Mouse (Mus musculus) embryonic facial prominence, embryonic 11.5 days (tissue): ENCODE measurements around the gene Zfyve19. TPM values are rescaled to one million over a fixed set of nuclear protein-coding genes. Genes with fewer than 3 reads are reported as not detected.

ENCODE experiments used
- ATAC-seq: fragments of 200-750 bp; cut with Nextera tagmentation; replicated peaks from 2 replicates; pipeline ENCODE4 v1.8.0; 2017; ENCODE audit warnings: low read depth; ENCODE audit not compliant: insufficient number of reproducible peaks, low FRiP score, low TSS enrichment
- DNase-seq: peaks from one replicate; pipeline ENCODE4 v3.0.0-alpha.2; 2015; ENCODE audit warnings: low spot score
- H3K27ac ChIP-seq: fragments of 300-500 bp; sonication (generic); replicated peaks from 2 replicates; pipeline ENCODE4 v1.5.1; 2014; ENCODE audit warnings: mild to moderate bottlenecking, low read depth, low read length, control low read depth
- H3K27me3 ChIP-seq: fragments of 300-500 bp; sonication (generic); 2 replicates; pipeline ENCODE4 v1.6.1; 2014; ENCODE audit warnings: mild to moderate bottlenecking, low read length, moderate library complexity, mixed read lengths; ENCODE audit not compliant: control insufficient read depth, insufficient read depth
- H3K36me3 ChIP-seq: fragments of 300-500 bp; sonication (generic); replicated peaks from 2 replicates; pipeline ENCODE4 v1.6.1; 2014; ENCODE audit warnings: low read depth, mild to moderate bottlenecking, low read length, moderate library complexity, mixed read lengths; ENCODE audit not compliant: control insufficient read depth, insufficient read depth
- H3K4me1 ChIP-seq: fragments of 300-500 bp; sonication (generic); 2 replicates; pipeline ENCODE4 v1.6.1; 2014; ENCODE audit warnings: low read length, mixed read lengths; ENCODE audit not compliant: control insufficient read depth, insufficient read depth
- H3K4me2 ChIP-seq: fragments of 300-500 bp; sonication (generic); 2 replicates; pipeline ENCODE4 v1.6.1; 2014; ENCODE audit warnings: low read depth, mild to moderate bottlenecking, control low read depth, low read length, moderate library complexity
- H3K4me3 ChIP-seq: fragments of 300-500 bp; sonication (generic); 2 replicates; pipeline ENCODE4 v1.5.1; 2014; ENCODE audit warnings: low read depth, low read length, control low read depth
- H3K9ac ChIP-seq: fragments of 300-500 bp; sonication (generic); replicated peaks from 2 replicates; pipeline ENCODE4 v1.6.1; 2014; ENCODE audit warnings: mild to moderate bottlenecking, control low read depth, low read length
- H3K9me3 ChIP-seq: fragments of 300-500 bp; sonication (generic); replicated peaks from 2 replicates; pipeline ENCODE4 v1.6.1; 2016; ENCODE audit warnings: mild to moderate bottlenecking, low read length, inconsistent platforms, mixed read lengths; ENCODE audit not compliant: control insufficient read depth
- WGBS: fragments of 180-500 bp; shearing (Covaris S2); extraction: QIAGEN DNeasy Blood & Tissue Kit; methylation state at CpG from one replicate; pipeline ENCODE4 v1.1.7; 2014; 5-methylcytosine and 5-hydroxymethylcytosine counted together
- polyA plus RNA-seq: library from polyadenylated mRNA; unstranded; fragments of >200 nt; fragmentation: Nextera tagmentation; extraction: Ambion mirVana; gene quantifications from 2 replicates; pipeline ENCODE4 v1.2.1, GENCODE M21; 2014

Zfyve19 gene
- polyA plus RNA-seq, 1 experiment from 2014 or later = 44.3 TPM

DNA sequence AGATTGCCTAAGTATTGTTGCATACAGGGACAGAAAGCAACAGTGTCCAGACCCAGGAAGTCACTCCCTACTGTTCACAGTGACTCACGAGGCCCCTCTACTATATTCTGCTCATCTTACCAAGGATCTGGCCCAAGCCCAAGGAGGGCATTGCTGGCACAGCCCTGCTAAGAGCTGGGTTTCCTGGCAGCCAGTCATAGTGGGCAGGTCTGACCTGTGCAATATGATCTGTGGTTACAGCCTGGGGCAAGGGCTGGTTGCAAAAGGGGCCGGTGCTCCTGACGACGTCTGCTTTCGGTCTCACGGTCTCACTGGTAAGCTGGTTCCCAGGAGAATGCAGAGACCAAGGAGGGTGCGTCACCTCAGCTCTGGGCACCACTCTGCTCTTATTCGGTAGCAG is 54.6 kb downstream of the Zfyve19 start:
- Histone ChIP-seq H3K27ac (no peak overlapping the region), H3K9me3 (no peaks in the 10 kb centered on the region), H3K27me3 (no peaks in the 10 kb centered on the region), H3K4me2 (0 out of 2 replicates have a peak overlapping the region, but pooled peaks have one; percentile 11), H3K9ac (no peak overlapping the region), H3K36me3 (no peaks in the 10 kb centered on the region), H3K4me3 (no peak overlapping the region), H3K4me1 (no peaks in the 10 kb centered on the region)
- DNase-seq = peak; percentile 18
- ATAC-seq = no peak
- WGBS = 24% methylated on average over 8 of the region's 8 CpGs

DNA sequence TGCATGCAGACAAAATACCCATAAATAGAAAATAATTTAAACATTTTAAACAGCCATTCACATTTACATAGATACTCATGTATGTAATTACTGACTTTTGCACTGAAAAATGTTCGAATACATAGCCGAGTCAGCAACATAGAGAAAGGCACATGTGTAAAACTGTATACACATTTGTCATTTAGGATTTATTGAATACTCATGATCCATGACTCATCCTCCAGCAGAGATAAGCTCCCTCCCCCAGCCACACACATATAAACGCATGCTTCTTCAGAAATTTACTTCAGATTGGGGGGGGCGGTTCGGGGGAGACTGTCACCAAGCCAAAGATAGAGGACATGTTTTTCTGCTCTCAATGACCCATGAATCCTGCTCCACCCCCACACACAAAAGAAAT is 55.4 kb downstream of the Zfyve19 start:
- Histone ChIP-seq H3K4me1 (no peaks in the 10 kb centered on the region), H3K4me2 (no peak overlapping the region), H3K9ac (no peak overlapping the region), H3K9me3 (no peaks in the 10 kb centered on the region), H3K36me3 (no peaks in the 10 kb centered on the region), H3K4me3 (no peak overlapping the region), H3K27ac (no peak overlapping the region), H3K27me3 (no peaks in the 10 kb centered on the region)
- ATAC-seq = no peak
- 80% methylated on average over 5 of the region's 5 CpGs for WGBS
- no peak for DNase-seq

Other genes with a start within 250 kb of the Zfyve19 start
- 22.6 and 26.4 TPM in 2 replicates for gene Ccdc32, start 179.2 kb upstream of the Zfyve19 start, polyA plus RNA-seq
- 4.7 and 6.2 TPM in 2 replicates for gene Rpusd2, start 173.8 kb upstream of the Zfyve19 start, polyA plus RNA-seq
- gene Knl1, start 161.5 kb upstream of the Zfyve19 start, polyA plus RNA-seq = 40.8 and 43.2 TPM in 2 replicates
- gene Rad51, start 95.8 kb upstream of the Zfyve19 start, polyA plus RNA-seq = 79.2 and 82.1 TPM in 2 replicates
- 43.1 and 44.2 TPM in 2 replicates for gene Rmdn3, start 51.6 kb upstream of the Zfyve19 start, polyA plus RNA-seq
- gene Gchfr, start 40.8 kb upstream of the Zfyve19 start, polyA plus RNA-seq = 2.9 and 6.4 TPM in 2 replicates
- gene Gm14137, start 34.1 kb upstream of the Zfyve19 start, polyA plus RNA-seq = 0.31 and 0.41 TPM in 2 replicates
- gene Dnajc17, start 178 bp downstream of the Zfyve19 start, polyA plus RNA-seq = 25.9 and 26.2 TPM in 2 replicates
- gene Ppp1r14d, start 21.3 kb downstream of the Zfyve19 start, polyA plus RNA-seq = not detected in 2 replicates
- 8.9 and 9.8 TPM in 2 replicates for gene Spint1, start 28.7 kb downstream of the Zfyve19 start, polyA plus RNA-seq
- gene Rhov, start 62.7 kb downstream of the Zfyve19 start, polyA plus RNA-seq = 2.2 and 2.3 TPM in 2 replicates
- 9.2 and 9.6 TPM in 2 replicates for gene Vps18, start 80.1 kb downstream of the Zfyve19 start, polyA plus RNA-seq
- gene Dll4, start 117.2 kb downstream of the Zfyve19 start, polyA plus RNA-seq = 2.9 and 3.2 TPM in 2 replicates
- gene Chac1, start 142.6 kb downstream of the Zfyve19 start, polyA plus RNA-seq = 0.34 and 0.46 TPM in 2 replicates